Mouse (Mus musculus) c-Kit-positive CD71-positive TER-119-negative erythroid progenitor cells, embryonic 14.5 days (primary cell): ENCODE measurements around the gene Ddx46.
"Not testable (repeated sequence)": the region's sequence is repeated elsewhere in the genome, so short reads cannot be mapped to it uniquely, and the experiment has no call there.

Source experiments
- DNase-seq: peaks from one replicate; pipeline ENCODE4 v3.0.0-alpha.2; 2013; ENCODE audit warnings: low read depth

The Ddx46 gene

GRCm38 (mm10) chr13:55636185-55636983 is 1.6 kb downstream of the Ddx46 start:
- DNase-seq: no peak

GRCm38 (mm10) chr13:55640480-55640879 is 5.7 kb downstream of the Ddx46 start:
- DNase-seq: peak; percentile 68

- peak; percentile 47 for DNase-seq
Observed at GRCm38 (mm10) chr13:55644525-55644924, 9.7 kb downstream of the Ddx46 start.

DNA sequence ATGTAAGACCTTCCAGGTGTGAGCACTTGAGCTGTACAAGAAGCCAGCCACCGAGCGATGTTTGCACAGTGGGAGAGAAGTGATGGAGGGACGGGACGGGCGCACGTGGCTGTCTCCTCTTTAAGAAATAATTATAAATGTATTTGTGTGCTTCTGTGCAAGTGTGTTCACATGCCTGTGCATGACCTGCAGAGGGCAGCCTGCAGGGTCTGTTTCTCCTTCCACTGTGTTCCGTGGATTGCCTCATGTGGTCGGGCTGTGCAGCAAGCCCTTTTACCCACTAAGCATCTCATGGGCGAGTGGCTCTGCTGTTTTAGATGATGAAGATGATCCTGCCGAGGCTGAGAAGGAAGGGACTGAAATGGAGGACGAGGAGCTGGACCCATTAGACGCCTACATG is 15.3 kb downstream of the Ddx46 start:
- no peak for DNase-seq

DNA sequence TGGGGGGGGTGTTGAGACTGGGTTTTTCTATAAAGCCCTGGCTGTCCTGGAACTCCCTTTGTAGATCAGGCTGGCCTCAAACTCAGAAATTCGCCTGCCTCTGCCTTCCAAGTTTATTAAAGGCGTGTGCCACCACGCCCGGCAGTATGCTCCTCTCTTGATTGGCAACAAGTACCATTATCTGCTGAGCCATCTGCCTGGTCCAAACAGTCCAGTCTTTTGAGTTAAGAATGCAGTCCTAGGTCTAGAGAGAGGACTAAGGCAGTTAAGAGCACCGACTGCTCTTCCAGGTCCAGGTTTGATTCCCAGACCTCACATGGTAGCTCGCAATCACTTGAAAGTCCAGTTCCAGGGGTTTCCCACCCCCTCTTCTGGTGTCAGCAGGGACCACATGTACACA is 16.2 kb downstream of the Ddx46 start:
- DNase-seq: no peak

- peak; percentile 44 for DNase-seq
Observed at GRCm38 (mm10) chr13:55668550-55668949, 33.7 kb downstream of the Ddx46 start.

- no peak for DNase-seq
Observed at GRCm38 (mm10) chr13:55672711-55673110, 37.9 kb downstream of the Ddx46 start.

- DNase-seq: no peak
Observed at GRCm38 (mm10) chr13:55677364-55677763, 42.5 kb downstream of the Ddx46 start.

DNA sequence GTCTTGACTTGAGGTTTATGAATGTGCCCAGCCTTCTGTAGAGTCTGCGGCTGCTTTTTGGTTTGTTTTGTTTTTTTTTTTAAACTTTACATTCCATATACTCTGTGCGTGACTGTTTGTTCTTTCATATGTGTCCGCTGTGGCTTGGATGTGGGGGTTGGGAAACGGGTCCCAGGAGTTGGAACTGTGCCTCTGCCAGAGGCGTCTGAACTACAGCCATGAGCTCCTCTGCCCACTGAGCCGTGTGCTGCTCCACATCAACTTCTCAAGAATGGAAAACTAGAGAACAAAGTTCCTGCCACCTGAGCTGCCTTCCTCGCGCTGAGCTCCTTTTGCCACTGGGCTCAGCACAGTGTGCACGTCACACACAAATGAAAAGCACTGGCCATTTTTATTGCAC is 47.4 kb downstream of the Ddx46 start:
- DNase-seq: no peak

GRCm38 (mm10) chr13:55683581-55683980 is 48.8 kb downstream of the Ddx46 start:
- no peak for DNase-seq

DNA sequence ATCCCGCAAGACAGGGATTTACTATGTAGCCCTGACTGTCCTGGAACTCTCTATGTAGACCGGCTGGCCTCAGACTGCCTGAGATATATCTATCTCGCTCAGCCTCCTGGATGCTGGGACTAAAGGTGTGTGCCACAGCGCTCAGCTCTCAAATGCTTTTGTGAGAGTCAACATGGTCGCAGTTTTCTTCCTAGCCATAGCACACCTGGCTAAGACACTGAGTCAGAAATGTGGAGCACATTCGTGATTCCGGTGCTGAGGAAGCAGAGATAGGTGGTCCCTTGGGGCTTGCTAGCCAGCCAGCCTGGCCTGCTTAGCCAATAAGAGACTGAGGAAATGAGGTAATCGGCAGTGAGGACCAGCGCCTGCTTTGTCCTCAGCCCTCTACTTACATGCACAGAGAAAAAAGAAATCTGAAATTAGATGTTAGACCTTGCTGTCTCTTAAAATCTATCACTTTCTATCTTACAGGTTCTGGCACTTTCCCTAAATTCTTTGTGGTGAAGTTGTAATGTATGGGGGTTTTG is 51.3 kb downstream of the Ddx46 start:
- DNase-seq: no peak

- DNase-seq: no peak
Observed at GRCm38 (mm10) chr13:55687927-55688602, 53.2 kb downstream of the Ddx46 start.

- DNase-seq: peak; percentile 82
Observed at GRCm38 (mm10) chr13:55692535-55693242, 57.9 kb downstream of the Ddx46 start, which contains the start of gene B230219D22Rik. B230219D22Rik (plus strand) TSS chr13:55693124.

DNA sequence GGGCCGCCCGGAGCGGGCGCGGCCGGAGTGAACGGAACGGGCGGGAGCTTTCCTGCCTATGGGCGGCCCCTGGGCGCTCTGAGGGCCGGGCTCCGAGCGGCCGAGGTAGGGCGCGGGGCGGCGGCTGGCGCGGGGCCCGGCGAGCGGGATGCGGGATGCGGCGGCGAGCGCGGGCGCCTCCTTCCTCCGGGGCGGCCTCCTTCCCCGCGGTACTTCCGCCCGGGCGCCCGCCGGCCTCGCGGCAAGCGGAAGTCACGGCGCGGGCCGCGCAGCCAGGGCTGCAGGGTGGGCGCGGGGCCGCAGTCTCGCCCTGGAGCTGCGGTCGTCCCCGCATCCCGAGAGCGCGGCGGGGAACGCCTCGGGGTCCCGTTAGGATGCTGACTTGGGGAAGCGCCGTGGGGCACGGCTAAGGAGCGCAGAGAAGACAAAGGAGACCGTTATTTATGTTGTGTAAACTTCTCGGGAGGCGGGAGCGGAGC is 58.5 kb downstream of the Ddx46 start:
- no peak for DNase-seq

- no peak for DNase-seq
Observed at GRCm38 (mm10) chr13:55694110-55694509, 59.3 kb downstream of the Ddx46 start.

DNA sequence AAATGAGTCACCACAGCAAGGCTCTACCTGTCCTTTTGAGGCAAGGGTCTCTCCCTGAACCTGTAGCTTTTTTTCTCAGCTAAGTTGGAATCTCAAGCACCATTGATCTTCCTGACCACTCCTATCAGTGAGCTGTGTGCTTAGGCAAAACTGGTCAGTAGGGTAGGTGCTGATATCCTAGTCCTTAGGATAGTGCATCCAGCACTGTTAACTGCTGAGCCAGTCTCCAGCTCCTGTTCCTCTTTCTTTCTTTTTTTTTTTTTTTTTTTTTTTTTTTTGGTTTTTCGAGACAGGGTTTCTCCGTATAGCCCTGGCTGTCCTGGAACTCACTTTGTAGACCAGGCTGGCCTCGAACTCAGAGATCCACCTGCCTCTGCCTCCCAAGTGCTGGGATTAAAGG is 61.2 kb downstream of the Ddx46 start:
- DNase-seq: not testable (repeated sequence)

GRCm38 (mm10) chr13:55704301-55704700 is 69.5 kb downstream of the Ddx46 start:
- DNase-seq: no peak

- DNase-seq: no peak
Observed at GRCm38 (mm10) chr13:55712846-55713245, 78.0 kb downstream of the Ddx46 start.

DNA sequence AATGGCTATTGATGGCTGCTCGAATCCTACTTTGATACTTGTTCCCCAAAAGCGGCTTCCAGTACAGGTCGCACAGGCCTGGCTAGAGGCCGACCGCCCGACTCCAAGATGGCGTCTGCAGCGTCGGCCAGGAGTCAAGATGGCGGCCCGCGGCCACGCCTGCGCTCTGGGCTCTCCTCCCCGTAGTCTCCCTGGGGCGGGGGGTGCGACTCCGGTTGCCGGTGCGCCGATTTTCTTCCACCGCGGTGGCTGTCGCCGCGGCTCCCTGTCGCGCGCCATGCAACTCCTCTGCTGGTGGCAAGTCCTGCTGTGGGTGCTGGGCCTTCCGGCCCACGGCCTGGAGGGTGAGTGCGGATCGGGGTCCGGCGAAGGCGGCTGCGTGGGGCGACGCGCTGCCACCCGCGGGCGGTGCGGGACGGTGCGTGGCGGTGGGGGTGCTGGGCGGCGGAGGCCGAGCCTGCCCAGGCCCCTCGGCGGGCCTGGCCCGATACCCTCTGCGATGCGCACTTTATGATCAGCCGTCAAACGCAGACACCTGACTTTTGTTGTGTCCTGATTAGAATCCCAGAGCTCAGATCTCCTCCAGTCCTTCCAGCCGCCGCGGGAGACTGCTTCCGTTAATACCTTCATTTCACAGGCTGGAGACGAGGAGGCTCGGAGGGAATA is 79.8 kb downstream of the Ddx46 start, which contains the start of gene Txndc15:
TSS of gene Txndc15 (plus strand) at position 150 of the 666 bp plus-strand sequence.
- DNase-seq: no peak

DNA sequence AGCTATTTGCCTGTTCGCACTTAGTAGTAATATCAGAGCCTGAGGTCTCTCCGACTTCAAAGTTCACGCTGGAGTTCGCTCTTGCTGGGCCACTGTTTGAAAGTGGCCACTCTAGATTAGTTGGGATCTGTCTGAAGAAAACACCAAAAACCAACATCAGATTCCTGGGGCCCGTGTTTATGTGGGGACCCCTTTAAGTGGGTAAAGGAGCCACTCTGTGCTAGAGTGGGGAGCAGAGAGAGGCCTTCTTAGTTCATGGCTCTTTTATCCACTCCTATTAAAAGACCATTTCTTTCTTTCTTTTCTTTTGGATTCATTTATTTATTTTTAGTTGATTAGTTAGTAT is 80.3 kb downstream of the Ddx46 start:
- DNase-seq: no peak

GRCm38 (mm10) chr13:55715908-55716510 is 81.2 kb downstream of the Ddx46 start:
- DNase-seq: no peak
